Mouse (Mus musculus): ENCODE data around the gene Ednra.

The Ednra gene

DNA sequence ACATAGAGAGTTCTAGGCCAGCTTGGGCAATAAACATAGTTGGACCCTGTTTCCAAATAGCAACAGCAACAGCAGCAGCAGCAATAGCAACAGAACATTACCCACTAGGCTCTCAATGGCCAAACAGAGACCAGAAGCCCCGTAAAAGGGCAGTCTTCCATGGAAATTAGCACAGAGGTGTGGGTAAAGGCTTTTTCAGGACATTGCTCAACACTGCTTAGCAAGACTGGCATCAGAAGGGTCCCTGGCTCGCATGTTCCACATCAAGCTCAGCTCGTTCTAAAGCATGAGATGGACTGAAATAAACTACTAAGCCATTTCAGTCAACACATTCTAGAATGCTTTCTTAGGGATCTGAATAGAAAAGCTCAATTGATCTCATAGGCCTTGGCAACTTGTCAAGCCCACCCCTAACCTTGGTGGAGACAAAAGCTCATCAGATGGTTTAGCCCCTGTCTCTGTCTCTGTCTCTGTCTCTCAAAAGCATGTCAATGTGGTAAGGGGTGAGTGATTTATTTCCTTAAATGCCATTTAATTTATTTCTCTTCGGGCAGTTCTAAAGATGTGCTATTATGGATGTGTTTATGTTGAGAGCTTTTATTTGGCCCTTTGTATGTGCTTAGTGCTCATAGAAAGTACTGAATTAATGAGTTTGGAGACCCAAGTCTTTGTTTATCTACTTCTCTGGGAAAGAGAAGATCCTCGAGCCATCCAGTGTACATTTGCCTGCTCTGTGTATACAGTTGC lies 84.0 kb downstream of the Ednra start:
- peak; percentile 18 to 69 for DNase-seq

DNA sequence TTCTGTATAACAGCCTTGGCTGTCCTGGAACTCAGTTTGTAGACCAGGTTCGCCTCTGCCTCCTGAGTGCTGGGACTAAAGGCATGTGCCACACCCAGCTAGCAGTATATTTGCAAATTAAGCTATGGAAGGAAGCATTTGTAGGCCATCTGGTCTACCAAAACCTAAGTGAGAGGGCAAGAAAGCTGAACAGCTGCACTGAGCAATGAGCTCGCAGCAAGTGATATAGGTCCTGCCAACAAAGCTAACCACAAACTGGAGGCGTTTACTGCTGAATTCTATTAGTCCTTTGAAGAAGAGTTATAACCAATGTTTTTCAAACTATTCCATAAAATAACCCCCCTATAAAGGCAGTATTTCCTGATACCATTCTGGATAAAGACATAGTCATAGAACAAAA lies 86.7 kb downstream of the Ednra start:
- no peak for DNase-seq

DNA sequence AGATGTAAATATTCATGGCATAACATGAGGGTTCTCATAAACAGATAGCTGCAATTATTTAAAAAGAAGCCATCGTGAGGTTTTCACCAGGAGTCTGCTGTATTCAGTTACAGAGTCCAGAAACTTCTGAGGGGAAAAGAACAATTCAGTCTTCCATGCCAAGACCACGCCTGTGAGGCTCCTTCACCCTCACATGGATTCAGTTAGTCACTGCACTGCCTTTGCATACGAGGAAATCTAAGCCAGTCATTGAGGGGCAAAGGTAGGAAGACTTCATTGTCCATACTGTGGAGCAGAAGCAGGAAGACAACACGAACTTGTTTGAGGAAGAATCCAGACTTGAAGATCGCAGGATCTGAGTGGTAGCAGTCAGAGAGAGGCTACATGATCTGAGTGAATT lies 90.2 kb downstream of the Ednra start:
- DNase-seq: no peak

DNA sequence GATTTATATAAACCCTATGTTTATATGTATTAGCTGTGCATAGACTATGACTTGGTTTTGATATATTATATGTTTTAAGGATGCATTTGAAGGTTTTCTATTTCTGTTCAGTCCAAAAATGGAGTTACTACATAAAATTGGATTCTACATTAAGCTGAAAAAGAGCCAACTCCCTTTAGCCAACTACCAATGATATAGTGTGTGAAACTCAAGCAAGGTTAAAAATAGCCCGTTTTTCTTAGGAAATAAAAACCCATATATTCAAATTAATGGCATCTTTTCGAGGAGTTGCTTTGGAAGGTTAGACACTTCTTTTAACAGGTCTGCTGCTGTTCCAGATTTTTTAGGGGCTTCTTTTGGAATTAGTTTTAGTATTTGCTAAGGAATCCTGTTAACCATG lies 91.1 kb downstream of the Ednra start:
- no peak for DNase-seq

DNA sequence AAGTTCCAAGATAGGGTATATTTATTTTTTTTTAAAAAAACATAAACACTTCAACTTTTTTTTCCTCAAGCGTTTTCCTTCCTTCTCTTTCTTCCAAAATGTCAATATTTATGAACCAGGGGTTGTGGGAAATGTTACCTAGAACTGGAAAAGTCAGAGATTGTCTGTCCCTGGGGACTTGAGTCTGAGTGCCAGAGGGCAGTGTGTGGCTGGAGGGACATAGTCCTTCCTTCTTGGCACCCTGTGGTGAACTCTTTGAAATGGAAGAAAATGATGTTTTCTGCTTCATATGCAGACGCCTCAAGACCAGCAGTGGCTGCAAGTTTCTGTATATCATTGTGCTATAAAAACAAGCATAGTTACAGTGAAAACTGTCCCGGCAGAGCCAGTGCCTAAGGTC lies 93.6 kb downstream of the Ednra start:
- DNase-seq: peak; percentile 8 to 27

DNA sequence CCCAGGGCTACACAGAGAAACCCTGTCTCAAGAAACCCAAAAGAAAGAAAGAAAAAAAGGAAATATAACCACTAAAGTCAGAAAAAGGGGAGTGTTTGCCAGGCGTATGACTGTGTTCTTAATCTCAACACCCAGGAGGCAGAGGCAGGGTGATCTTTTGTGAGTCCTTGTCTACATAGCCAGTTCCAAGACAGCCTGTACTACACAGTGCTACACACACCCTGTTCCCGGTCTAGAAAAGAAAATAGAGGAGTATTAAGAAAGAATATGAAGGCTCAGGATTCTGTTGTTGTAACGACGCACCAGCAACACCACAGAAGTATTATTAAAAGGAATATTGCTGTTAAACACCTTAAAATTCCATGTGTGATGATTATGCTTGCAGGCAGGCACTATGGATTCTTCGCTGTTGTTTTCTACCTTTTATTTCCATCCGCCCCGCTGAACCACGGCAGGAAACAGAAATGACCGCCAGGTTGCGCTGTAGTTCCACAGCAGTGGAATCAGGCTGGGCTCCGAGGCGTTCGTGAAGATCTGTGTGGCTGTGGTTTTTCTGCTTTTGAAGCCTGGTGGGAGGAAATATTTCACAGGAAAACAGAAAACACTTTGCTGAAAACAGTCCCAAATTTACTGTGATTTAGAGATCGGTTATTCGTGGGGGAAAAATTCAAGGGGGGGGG lies 94.3 kb downstream of the Ednra start:
- DNase-seq: peak; percentile 80 to 85

DNA sequence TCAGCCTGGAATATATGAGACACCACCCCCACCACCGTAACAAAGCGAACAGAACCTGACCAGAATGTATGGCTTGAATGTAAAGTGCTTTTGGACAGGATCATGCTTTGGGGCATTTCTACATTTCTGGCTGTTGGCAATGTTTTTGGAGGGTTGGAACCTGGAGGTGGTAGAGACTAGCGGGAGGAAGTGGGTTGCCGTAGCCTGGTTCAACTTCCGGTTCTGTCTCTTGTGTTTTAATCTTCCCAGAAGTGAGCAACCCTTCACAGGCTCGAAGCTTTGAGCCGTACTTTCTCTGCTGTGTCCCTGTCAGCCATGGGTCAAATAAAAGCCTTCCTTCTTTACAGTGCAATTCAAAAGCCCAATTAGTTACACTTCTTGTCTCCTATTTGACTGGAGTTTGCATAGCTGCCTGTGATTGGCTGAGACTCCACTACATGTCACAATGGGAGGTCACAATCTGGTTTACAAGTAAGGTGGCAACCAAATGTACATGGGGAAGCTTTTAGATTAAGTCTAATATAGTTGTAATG lies 100.5 kb downstream of the Ednra start:
- no peak for DNase-seq

DNA sequence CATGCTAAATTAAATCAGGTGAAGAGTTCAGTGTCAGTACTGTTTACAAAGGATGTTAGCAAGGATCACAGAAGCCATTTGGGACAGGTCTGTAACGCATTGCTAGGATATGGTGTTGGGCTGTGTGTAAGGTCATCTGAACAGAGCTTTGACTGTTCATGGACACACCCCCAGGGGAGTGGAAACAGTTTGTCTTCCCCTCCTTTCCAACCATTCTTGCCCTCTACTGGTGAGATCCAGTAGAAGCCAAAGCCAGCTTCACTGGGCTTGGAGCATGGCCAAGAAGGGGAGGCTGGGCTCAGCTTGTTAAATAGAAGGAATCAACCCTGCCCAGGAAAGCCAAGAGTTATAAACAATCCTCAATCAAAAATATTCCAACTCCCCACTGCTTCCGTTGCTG lies 106.3 kb downstream of the Ednra start:
- DNase-seq: peak; percentile 72 to 75

Data from lung, postnatal 4 days (tissue).